Mouse (Mus musculus) thymus, adult 2 months (tissue): ENCODE measurements around the gene Msmp. TPM values are rescaled to one million over a fixed set of nuclear protein-coding genes. Genes with fewer than 3 reads are reported as not detected.

Source experiments
- DNase-seq: peaks from one replicate; pipeline ENCODE4 v3.0.0; 2021
- H3K27ac ChIP-seq: fragments of 200-500 bp; 2 replicates; pipeline ENCODE4 v1.5.1; 2012; ENCODE audit warnings: low read length, control low read depth; ENCODE audit not compliant: control insufficient read depth, insufficient read depth
- H3K27me3 ChIP-seq: fragments of 200-500 bp; 2 replicates; pipeline ENCODE4 v1.6.1; 2012; ENCODE audit warnings: mild to moderate bottlenecking, low read length, moderate library complexity, mixed read lengths; ENCODE audit not compliant: control insufficient read depth, insufficient read depth
- H3K36me3 ChIP-seq: fragments of 200-500 bp; 2 replicates; pipeline ENCODE4 v1.6.1; 2012; ENCODE audit warnings: mild to moderate bottlenecking, low read length, moderate library complexity; ENCODE audit not compliant: control insufficient read depth, insufficient read depth
- H3K4me1 ChIP-seq: fragments of 200-500 bp; replicated peaks from 2 replicates; pipeline ENCODE4 v1.6.1; 2012; ENCODE audit warnings: low read length; ENCODE audit not compliant: control insufficient read depth, insufficient read depth
- H3K4me3 ChIP-seq: fragments of 200-500 bp; 2 replicates; pipeline ENCODE4 v1.5.1; 2012; ENCODE audit warnings: mild to moderate bottlenecking, low read length, control low read depth, moderate library complexity; ENCODE audit not compliant: control insufficient read depth, insufficient read depth
- CTCF ChIP-seq: fragments of 200-500 bp; IDR thresholded peaks from 2 replicates; pipeline ENCODE4 v1.5.1; 2012; ENCODE audit warnings: mild to moderate bottlenecking, control low read depth, low read length, moderate library complexity, borderline replicate concordance; ENCODE audit not compliant: control insufficient read depth, poor library complexity, insufficient read depth; ENCODE audit errors: extremely low read depth
- POLR2A ChIP-seq: fragments of 200-500 bp; IDR thresholded peaks from 2 replicates; pipeline ENCODE4 v1.6.1; 2012; ENCODE audit warnings: mild to moderate bottlenecking, low read length, control low read depth, moderate library complexity; ENCODE audit not compliant: control insufficient read depth, poor library complexity, insufficient read depth; ENCODE audit errors: extremely low read depth
- WGBS: fragments of 180-500 bp; shearing (Covaris S2); methylation state at CpG from one replicate; pipeline ENCODE4 v1.1.7; 2018; 5-methylcytosine and 5-hydroxymethylcytosine counted together
- polyA plus RNA-seq: library from polyadenylated mRNA; depleted of rRNA; stranded (reverse); fragments of >200 nt; gene quantifications from 2 replicates; pipeline ENCODE4 v1.2.3, GENCODE M21; 2012

Msmp gene
- polyA plus RNA-seq, 1 experiment, result not detected

- Histone ChIP-seq H3K27me3 (peaks cover 7% of the 10 kb centered on the region), H3K4me3 (no peak overlapping the region), H3K36me3 (no peaks in the 10 kb centered on the region), H3K4me1 (peaks cover 5% of the 10 kb centered on the region), H3K27ac (no peak overlapping the region)
- peak; percentile 72 for DNase-seq
- no peak for TF ChIP-seq CTCF
- TF ChIP-seq POLR2A, result no peak
- 6% methylated on average over 5 of the region's 5 CpGs for WGBS
Measured at GRCm38 (mm10) chr4:43630030-43630581, 45.8 kb upstream of the Msmp start.

GRCm38 (mm10) chr4:43629106-43629817, 45.0 kb upstream of the Msmp start:
- 70% methylated on average over 20 of the region's 20 CpGs for WGBS
- no peak for TF ChIP-seq CTCF
- no peak for TF ChIP-seq POLR2A
- Histone ChIP-seq H3K27ac (no peak overlapping the region), H3K4me3 (no peak overlapping the region), H3K27me3 (peaks cover 7% of the 10 kb centered on the region), H3K36me3 (no peaks in the 10 kb centered on the region), H3K4me1 (peaks cover 5% of the 10 kb centered on the region)
- no peak for DNase-seq

- H3K4me3 ChIP-seq, result no peak overlapping the region
- WGBS, result 95% methylated on average over 4 of the region's 4 CpGs
- H3K36me3 ChIP-seq, result no peaks in the 10 kb centered on the region
- no peak overlapping the region for H3K27ac ChIP-seq
- TF ChIP-seq POLR2A (no peak), CTCF (no peak)
- H3K27me3 ChIP-seq, result no peaks in the 10 kb centered on the region
- no peak for DNase-seq
- H3K4me1 ChIP-seq, result no peaks in the 10 kb centered on the region
Measured at GRCm38 (mm10) chr4:43620146-43620778, 36.0 kb upstream of the Msmp start.

- no peaks in the 10 kb centered on the region for H3K27me3 ChIP-seq
- no peaks in the 10 kb centered on the region for H3K4me1 ChIP-seq
- WGBS, result 56% methylated on average over 3 of the region's 3 CpGs
- DNase-seq, result peak; percentile 3
- H3K27ac ChIP-seq, result no peak overlapping the region
- no peak overlapping the region for H3K4me3 ChIP-seq
- TF ChIP-seq POLR2A (no peak), CTCF (no peak)
- no peaks in the 10 kb centered on the region for H3K36me3 ChIP-seq
Measured at GRCm38 (mm10) chr4:43613060-43613730, 28.9 kb upstream of the Msmp start.

- TF ChIP-seq CTCF (no peak), POLR2A (no peak)
- Histone ChIP-seq H3K27ac (no peak overlapping the region), H3K27me3 (no peaks in the 10 kb centered on the region), H3K4me1 (no peaks in the 10 kb centered on the region), H3K4me3 (no peak overlapping the region), H3K36me3 (no peaks in the 10 kb centered on the region)
- WGBS, result 51% methylated on average over 10 of the region's 10 CpGs
- DNase-seq, result no peak
Measured at GRCm38 (mm10) chr4:43612534-43612933, 28.2 kb upstream of the Msmp start.
